Mouse (Mus musculus) myocyte (in vitro differentiated cells): ENCODE measurements around the gene Agap2. TPM values are rescaled to one million over a fixed set of nuclear protein-coding genes. Genes with fewer than 3 reads are reported as not detected.

Source experiments
- H3K27me3 ChIP-seq: one replicate; pipeline ENCODE4 v1.6.1; 2011; ENCODE audit not compliant: control insufficient read depth, insufficient read depth, insufficient read length
- H3K36me3 ChIP-seq: one replicate; pipeline ENCODE4 v1.6.1; 2011; ENCODE audit not compliant: control insufficient read depth, insufficient read depth
- H3K4me2 ChIP-seq: one replicate; pipeline ENCODE4 v1.6.1; 2011; ENCODE audit warnings: low read depth, control low read depth
- H3K4me3 ChIP-seq: one replicate; pipeline ENCODE4 v1.5.1; 2011; ENCODE audit warnings: mild to moderate bottlenecking, control low read depth, moderate library complexity
- H3K79me2 ChIP-seq: one replicate; pipeline ENCODE4 v1.6.1; 2011; ENCODE audit not compliant: control insufficient read depth, insufficient read depth
- H3ac ChIP-seq: one replicate; pipeline ENCODE4 v1.6.1; 2011; ENCODE audit not compliant: control insufficient read depth, insufficient read length
- CEBPB ChIP-seq: IDR thresholded peaks from 2 replicates; pipeline ENCODE4 v1.6.1; 2011; ENCODE audit warnings: mild to moderate bottlenecking, moderate library complexity; ENCODE audit not compliant: poor library complexity, insufficient read depth, severe bottlenecking
- E2F4 ChIP-seq: IDR thresholded peaks from one replicate; pipeline ENCODE4 v1.6.1; 2011; ENCODE audit warnings: mild to moderate bottlenecking, control low read depth, moderate library complexity; ENCODE audit not compliant: insufficient read depth
- MAX ChIP-seq: IDR thresholded peaks from one replicate; pipeline ENCODE4 v1.6.1; 2011; ENCODE audit warnings: low read depth, mild to moderate bottlenecking, control low read depth
- MYOD1 ChIP-seq, 3 experiments: IDR thresholded peaks; one replicate each; pipeline ENCODE4 v1.6.1; 2011; ENCODE audit warnings: control low read depth in 2 of 3, low read depth in 2 of 3, mild to moderate bottlenecking in 2 of 3, moderate library complexity in 1 of 3; ENCODE audit not compliant: insufficient read length in 2 of 3, control insufficient read depth in 1 of 3
- MYOG ChIP-seq, 3 experiments: IDR thresholded peaks; one replicate each; pipeline ENCODE4 v1.6.1; 2011; ENCODE audit warnings: control low read depth in 2 of 3, low read depth in 2 of 3, mild to moderate bottlenecking in 2 of 3; ENCODE audit not compliant: insufficient read length in 2 of 3, control insufficient read depth in 1 of 3, insufficient read depth in 1 of 3
- POLR2A ChIP-seq: IDR thresholded peaks from one replicate; pipeline ENCODE4 v1.6.1; 2011; ENCODE audit warnings: low read depth, mild to moderate bottlenecking, control low read depth, moderate library complexity; ENCODE audit not compliant: insufficient read length
- POLR2AphosphoS2 ChIP-seq: IDR thresholded peaks from one replicate; pipeline ENCODE4 v1.6.1; 2011; ENCODE audit warnings: low read depth, control low read depth; ENCODE audit not compliant: insufficient read length
- REST ChIP-seq: IDR thresholded peaks from one replicate; pipeline ENCODE4 v1.6.1; 2011; ENCODE audit warnings: mild to moderate bottlenecking, control low read depth, moderate library complexity; ENCODE audit not compliant: insufficient read depth, insufficient read length
- SRF ChIP-seq: IDR thresholded peaks from one replicate; pipeline ENCODE4 v1.6.1; 2011; ENCODE audit warnings: low read depth; ENCODE audit not compliant: control insufficient read depth, insufficient read length
- TCF12 ChIP-seq: IDR thresholded peaks from one replicate; pipeline ENCODE4 v1.6.1; 2011; ENCODE audit warnings: mild to moderate bottlenecking, control low read depth; ENCODE audit not compliant: poor library complexity, insufficient read depth, severe bottlenecking
- TCF3 ChIP-seq: IDR thresholded peaks from one replicate; pipeline ENCODE4 v1.6.1; 2011; ENCODE audit warnings: low read depth, control low read depth; ENCODE audit not compliant: insufficient read length
- USF1 ChIP-seq: IDR thresholded peaks from one replicate; pipeline ENCODE4 v1.6.1; 2011; ENCODE audit warnings: low read depth, mild to moderate bottlenecking, control low read depth, moderate library complexity
- polyA plus RNA-seq: library from polyadenylated mRNA; unstranded; fragments of >200 nt; fragmentation: generic; extraction: Trizol; gene quantifications from one replicate; pipeline ENCODE4 v1.2.1, GENCODE M21; 2012; ENCODE audit warnings: missing spikeins

Agap2 gene
- polyA plus RNA-seq, 1 experiment, result 1.2 TPM

DNA sequence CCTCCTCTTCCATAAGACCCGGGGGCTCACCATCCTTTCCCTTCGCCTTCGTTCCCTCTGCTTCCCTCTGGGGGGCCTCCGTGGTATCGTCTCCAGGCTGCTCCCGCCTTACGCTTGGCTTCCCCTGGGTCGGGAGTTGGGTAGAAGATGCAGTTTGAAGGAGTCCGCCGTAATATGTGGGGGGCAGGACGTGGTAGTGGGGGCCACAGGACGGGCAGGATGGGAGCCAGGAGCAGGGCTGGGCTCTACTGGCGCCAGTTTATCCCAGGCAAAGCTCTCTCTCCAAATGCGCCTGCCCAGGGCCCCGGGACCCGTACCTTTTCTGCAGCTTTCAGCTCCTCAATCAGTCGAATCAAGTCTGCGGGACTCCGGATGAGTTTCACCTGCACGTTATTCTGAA is 23.4 kb downstream of the Agap2 start:
- H3K79me2 ChIP-seq, result no peaks in the 10 kb centered on the region
- H3K4me3 ChIP-seq, result no peak overlapping the region
- TF ChIP-seq TCF3 (no peak), REST (no peak), POLR2AphosphoS2 (no peak), E2F4 (no peak), POLR2A (no peak), MAX (no peak), USF1 (no peak), SRF (no peak), MYOD1 (IDR thresholded peaks at IDR 0.05; ENCODE audit: control insufficient read depth in 1 of 3, insufficient read length in 2 of 3, low read depth in 2 of 3) (no peak), TCF12 (no peak)
- no peaks in the 10 kb centered on the region for H3K27me3 ChIP-seq
- H3K36me3 ChIP-seq, result no peaks in the 10 kb centered on the region
- no peak overlapping the region for H3K4me2 ChIP-seq
- no peak overlapping the region for H3ac ChIP-seq

DNA sequence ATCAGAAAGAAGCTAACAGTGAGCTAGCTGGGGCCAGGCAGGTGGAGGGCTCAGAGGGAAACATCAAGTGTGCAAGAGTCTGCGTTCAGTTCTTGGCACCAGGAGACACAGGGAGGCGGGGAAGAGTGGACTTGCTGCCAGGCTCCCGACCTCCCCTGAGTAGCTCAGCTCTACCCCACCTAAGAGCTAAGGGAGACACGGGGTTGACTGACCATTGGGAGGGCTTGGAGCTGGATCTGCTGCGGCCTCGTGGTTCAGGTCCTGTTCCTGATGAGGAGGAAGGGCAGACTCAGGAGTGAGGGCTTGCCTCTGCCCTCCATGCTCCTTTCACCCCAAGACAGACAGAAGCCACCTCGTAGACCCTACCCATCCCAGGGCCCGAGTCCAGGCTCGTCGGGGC is 24.1 kb downstream of the Agap2 start:
- no peak for TF ChIP-seq POLR2AphosphoS2
- no peak for TF ChIP-seq TCF12
- no peak for TF ChIP-seq SRF
- no peak for TF ChIP-seq MYOD1 (IDR thresholded peaks at IDR 0.05; ENCODE audit: control insufficient read depth in 1 of 3, insufficient read length in 2 of 3, low read depth in 2 of 3)
- TF ChIP-seq TCF3, result no peak
- no peak for TF ChIP-seq CEBPB
- TF ChIP-seq E2F4, result no peak
- no peak for TF ChIP-seq MYOG (IDR thresholded peaks at IDR 0.05; ENCODE audit: control insufficient read depth in 1 of 3, insufficient read depth in 1 of 3, insufficient read length in 2 of 3, low read depth in 2 of 3)
- no peak for TF ChIP-seq USF1
- no peak for TF ChIP-seq REST
- no peak for TF ChIP-seq POLR2A
- TF ChIP-seq MAX, result no peak
- Histone ChIP-seq H3K79me2 (no peaks in the 10 kb centered on the region), H3K27me3 (no peaks in the 10 kb centered on the region), H3K4me2 (no peak overlapping the region), H3K4me3 (no peak overlapping the region), H3K36me3 (no peaks in the 10 kb centered on the region), H3ac (no peak overlapping the region)

DNA sequence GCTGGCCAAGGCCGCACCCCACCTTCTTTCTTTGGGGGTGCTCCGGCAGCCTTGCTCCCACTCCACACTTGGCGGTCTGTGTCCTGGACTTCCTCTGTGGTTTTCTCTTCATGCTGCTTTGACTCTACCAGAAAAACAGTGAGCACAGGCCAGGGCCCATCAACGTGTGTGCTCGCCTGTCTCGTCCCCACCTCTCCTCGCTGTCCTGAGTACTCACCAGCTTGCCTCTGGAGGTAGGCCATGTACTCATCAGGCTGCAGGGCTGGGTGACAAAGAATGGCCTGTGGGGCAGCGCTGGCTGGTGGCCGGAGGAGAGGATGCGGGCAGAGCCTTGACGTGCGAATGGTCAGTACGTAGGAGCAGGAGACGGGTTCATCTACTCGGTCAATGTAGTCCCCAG is 24.8 kb downstream of the Agap2 start:
- Histone ChIP-seq H3K4me3 (no peak overlapping the region), H3K4me2 (no peak overlapping the region), H3ac (no peak overlapping the region), H3K27me3 (no peaks in the 10 kb centered on the region), H3K79me2 (no peaks in the 10 kb centered on the region), H3K36me3 (no peaks in the 10 kb centered on the region)
- no peak for TF ChIP-seq MYOG (IDR thresholded peaks at IDR 0.05; ENCODE audit: control insufficient read depth in 1 of 3, insufficient read depth in 1 of 3, insufficient read length in 2 of 3, low read depth in 2 of 3)
- no peak for TF ChIP-seq POLR2AphosphoS2
- no peak for TF ChIP-seq POLR2A
- no peak for TF ChIP-seq USF1
- no peak for TF ChIP-seq CEBPB
- TF ChIP-seq MYOD1 (IDR thresholded peaks at IDR 0.05; ENCODE audit: control insufficient read depth in 1 of 3, insufficient read length in 2 of 3, low read depth in 2 of 3), result no peak
- TF ChIP-seq SRF, result no peak
- TF ChIP-seq E2F4, result no peak
- no peak for TF ChIP-seq TCF3
- no peak for TF ChIP-seq MAX
- TF ChIP-seq REST, result no peak
- no peak for TF ChIP-seq TCF12

DNA sequence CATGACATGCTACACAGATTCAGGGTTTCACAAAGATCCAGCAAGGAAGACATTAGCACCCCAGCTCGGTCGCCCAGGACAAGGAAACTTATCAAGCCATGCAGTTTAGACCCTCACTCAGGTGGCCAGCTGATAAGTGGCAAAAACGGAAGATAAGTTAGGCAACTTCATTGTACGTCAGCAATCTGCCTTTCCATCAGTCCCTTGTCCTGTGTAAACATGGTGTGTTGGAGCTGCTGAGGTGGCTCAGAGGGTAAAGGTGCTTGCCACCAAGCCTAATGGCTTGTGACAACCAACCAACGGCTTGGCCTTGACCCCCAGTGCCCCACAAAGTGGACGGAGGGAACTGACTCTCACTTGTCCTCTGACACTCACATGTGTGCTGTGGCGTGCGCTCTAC is 25.3 kb downstream of the Agap2 start:
- Histone ChIP-seq H3K4me2 (no peak overlapping the region), H3K4me3 (no peak overlapping the region), H3K27me3 (no peaks in the 10 kb centered on the region), H3ac (no peak overlapping the region), H3K79me2 (no peaks in the 10 kb centered on the region), H3K36me3 (no peaks in the 10 kb centered on the region)
- TF ChIP-seq MAX, result no peak
- TF ChIP-seq MYOG (IDR thresholded peaks at IDR 0.05; ENCODE audit: control insufficient read depth in 1 of 3, insufficient read depth in 1 of 3, insufficient read length in 2 of 3, low read depth in 2 of 3), result no peak
- TF ChIP-seq REST, result no peak
- no peak for TF ChIP-seq MYOD1 (IDR thresholded peaks at IDR 0.05; ENCODE audit: control insufficient read depth in 1 of 3, insufficient read length in 2 of 3, low read depth in 2 of 3)
- no peak for TF ChIP-seq SRF
- TF ChIP-seq POLR2A, result no peak
- TF ChIP-seq TCF3, result no peak
- TF ChIP-seq POLR2AphosphoS2, result no peak
- no peak for TF ChIP-seq E2F4
- no peak for TF ChIP-seq CEBPB
- TF ChIP-seq USF1, result no peak
- no peak for TF ChIP-seq TCF12

DNA sequence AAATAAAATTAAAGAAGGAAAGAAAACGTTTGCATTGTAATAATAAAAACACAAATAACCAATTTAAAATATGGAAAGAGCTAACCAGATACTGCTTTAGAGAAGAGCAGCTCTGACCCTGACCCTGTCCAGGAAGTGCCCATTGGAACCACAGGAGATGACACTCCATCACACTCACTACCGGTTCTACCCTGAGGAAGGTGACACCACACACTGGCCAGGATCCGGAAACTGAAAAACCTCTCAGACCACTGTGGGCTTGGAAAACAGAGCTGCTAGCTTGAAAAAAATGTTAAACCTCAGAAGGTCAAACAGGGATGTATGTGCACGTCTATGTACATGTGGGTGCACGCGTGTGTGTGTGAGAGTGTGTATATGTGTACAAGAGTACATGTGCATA is 26.1 kb downstream of the Agap2 start:
- Histone ChIP-seq H3K79me2 (no peaks in the 10 kb centered on the region), H3K36me3 (no peaks in the 10 kb centered on the region), H3K4me2 (no peak overlapping the region), H3K4me3 (no peak overlapping the region), H3K27me3 (no peaks in the 10 kb centered on the region), H3ac (no peak overlapping the region)
- TF ChIP-seq TCF12 (no peak), MAX (no peak), MYOD1 (IDR thresholded peaks at IDR 0.05; ENCODE audit: control insufficient read depth in 1 of 3, insufficient read length in 2 of 3, low read depth in 2 of 3) (no peak)
